Mouse (Mus musculus): ENCODE results near the gene Fam172a.
A peak's percentile ranks its signal among the peaks of the same experiment; 100 is the strongest.

Fam172a gene

GRCm38 (mm10) chr13:78102337-78102736, 400.5 kb downstream of the Fam172a start:
- DNase-seq (ENCODE audit: low spot score in 2 of 2), result no peak

- no peak for DNase-seq (ENCODE audit: low spot score in 2 of 2)
Observed at GRCm38 (mm10) chr13:78104851-78105250, 403.0 kb downstream of the Fam172a start.

GRCm38 (mm10) chr13:78110648-78111047, 408.8 kb downstream of the Fam172a start:
- DNase-seq (ENCODE audit: low spot score in 2 of 2), result no peak

GRCm38 (mm10) chr13:78113978-78114377, 412.1 kb downstream of the Fam172a start:
- DNase-seq (ENCODE audit: low spot score in 2 of 2), result no peak

GRCm38 (mm10) chr13:78118715-78119114, 416.9 kb downstream of the Fam172a start:
- no peak for DNase-seq (ENCODE audit: low spot score in 2 of 2)

- DNase-seq (ENCODE audit: low spot score in 2 of 2), result no peak
Observed at GRCm38 (mm10) chr13:78121991-78122390, 420.2 kb downstream of the Fam172a start.

- no peak for DNase-seq (ENCODE audit: low spot score in 2 of 2)
Observed at GRCm38 (mm10) chr13:78123911-78124426, 422.1 kb downstream of the Fam172a start.

GRCm38 (mm10) chr13:78157465-78157864, 455.6 kb downstream of the Fam172a start:
- no peak for DNase-seq (ENCODE audit: low spot score in 2 of 2)

GRCm38 (mm10) chr13:78162149-78162548, 460.3 kb downstream of the Fam172a start:
- DNase-seq (ENCODE audit: low spot score in 2 of 2), result no peak

- DNase-seq (ENCODE audit: low spot score in 2 of 2), result peak; percentile 55
Observed at GRCm38 (mm10) chr13:78163087-78163958, 461.5 kb downstream of the Fam172a start.

- DNase-seq (ENCODE audit: low spot score in 2 of 2), result no peak
Observed at GRCm38 (mm10) chr13:78164941-78165340, 463.1 kb downstream of the Fam172a start.

GRCm38 (mm10) chr13:78168166-78168565, 466.3 kb downstream of the Fam172a start:
- DNase-seq (ENCODE audit: low spot score in 2 of 2), result no peak

- DNase-seq (ENCODE audit: low spot score in 2 of 2), result no peak
Observed at GRCm38 (mm10) chr13:78171320-78171719, 469.5 kb downstream of the Fam172a start.

- DNase-seq (ENCODE audit: low spot score in 2 of 2), result no peak
Observed at GRCm38 (mm10) chr13:78171984-78172636, 470.3 kb downstream of the Fam172a start.

- DNase-seq (ENCODE audit: low spot score in 2 of 2), result no peak
Observed at GRCm38 (mm10) chr13:78172861-78173260, 471.0 kb downstream of the Fam172a start.

GRCm38 (mm10) chr13:78174191-78174590, 472.4 kb downstream of the Fam172a start:
- no peak for DNase-seq (ENCODE audit: low spot score in 2 of 2)

- no peak for DNase-seq (ENCODE audit: low spot score in 2 of 2)
Observed at GRCm38 (mm10) chr13:78174891-78175290, 473.1 kb downstream of the Fam172a start.

- no peak for DNase-seq (ENCODE audit: low spot score in 2 of 2)
Observed at GRCm38 (mm10) chr13:78175821-78176380, 474.1 kb downstream of the Fam172a start.

- no peak for DNase-seq (ENCODE audit: low spot score in 2 of 2)
Observed at GRCm38 (mm10) chr13:78177381-78177950, 475.6 kb downstream of the Fam172a start.

- DNase-seq (ENCODE audit: low spot score in 2 of 2), result no peak
Observed at GRCm38 (mm10) chr13:78178021-78178420, 476.2 kb downstream of the Fam172a start.

- no peak for DNase-seq (ENCODE audit: low spot score in 2 of 2)
Observed at GRCm38 (mm10) chr13:78178771-78179170, 476.9 kb downstream of the Fam172a start.

Measured in frontal cortex, postnatal 14 days (tissue).